Comparison of ENCODE assay signal across 14 mouse cellular contexts in the genomic region with DNA sequence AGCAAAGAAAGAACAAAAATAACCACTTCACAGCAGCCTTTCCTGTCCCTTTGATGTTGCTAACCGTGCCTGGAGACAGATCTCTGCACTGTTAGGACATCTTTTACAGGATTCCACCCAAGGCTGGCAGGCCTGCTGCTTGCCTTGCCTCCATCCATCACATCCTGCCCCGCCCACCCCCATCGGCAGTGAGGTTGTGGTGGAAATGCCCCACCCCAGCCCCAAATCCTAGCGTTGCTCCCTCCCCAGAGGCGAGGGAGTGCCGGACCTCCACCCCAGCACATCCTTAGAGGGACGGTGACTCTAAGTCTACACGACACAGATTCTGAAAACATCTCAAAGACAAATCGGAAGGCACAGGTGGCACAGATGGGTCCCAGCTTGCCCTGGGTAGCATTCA.
DNase-seq lines count a peak whose midpoint lies in the region; ATAC-seq and TF ChIP-seq lines count a peak whose summit lies in the region.
"Had no signal": no experiment of that assay in that cellular context is flagged by ENCODE, and none has a peak within 500 bp of the region (broad histone marks: within the 10 kb centered on the region; RNA-seq: fewer than 3 reads in every experiment).

No protein-coding gene starts in this region.

- no peak overlapping the region for H3K9ac ChIP-seq in heart, embryonic 12.5 days
- H3K9ac ChIP-seq in midbrain, embryonic 15.5 days = no peak overlapping the region
- H3K9ac ChIP-seq in midbrain, postnatal 0 days (replicated peaks; ENCODE audit: low read length, poor library complexity, severe bottlenecking) = no peak overlapping the region
- H3K9ac ChIP-seq in kidney, embryonic 16.5 days (replicated peaks; ENCODE audit: low read length) = no peak overlapping the region
- H3K9ac ChIP-seq: heart, embryonic 13.5 days; liver, embryonic 13.5 days had no signal

- no peak for ATAC-seq in heart, embryonic 12.5 days (ENCODE audit: insufficient number of reproducible peaks, low FRiP score)
- no peak for ATAC-seq in midbrain, embryonic 15.5 days (replicated peaks)
- no peak for ATAC-seq in midbrain, postnatal 0 days (ENCODE audit: low FRiP score)
- no peak for ATAC-seq in kidney, embryonic 16.5 days (ENCODE audit: low FRiP score, low TSS enrichment)

- no peaks in the 10 kb centered on the region for H3K27me3 ChIP-seq in heart, embryonic 12.5 days (replicated peaks)
- no peaks in the 10 kb centered on the region for H3K27me3 ChIP-seq in midbrain, embryonic 15.5 days (replicated peaks)
- H3K27me3 ChIP-seq in midbrain, postnatal 0 days (ENCODE audit: insufficient read depth, low read length) = no peaks in the 10 kb centered on the region
- no peaks in the 10 kb centered on the region for H3K27me3 ChIP-seq in kidney, embryonic 16.5 days (ENCODE audit: insufficient read depth, low read length)
- H3K27me3 ChIP-seq: CH12.LX; heart, embryonic 13.5 days; liver, embryonic 13.5 days had no signal

- no peak overlapping the region for H3K4me3 ChIP-seq in heart, embryonic 12.5 days
- no peak overlapping the region for H3K4me3 ChIP-seq in midbrain, embryonic 15.5 days
- no peak overlapping the region for H3K4me3 ChIP-seq in midbrain, postnatal 0 days (ENCODE audit: low read depth, low read length)
- H3K4me3 ChIP-seq in kidney, embryonic 16.5 days (ENCODE audit: low read length) = no peak overlapping the region
- H3K4me3 ChIP-seq: erythroblast, embryonic 14.5 days; heart, embryonic 13.5 days; liver, embryonic 13.5 days had no signal

- peak; percentile 95 for DNase-seq in heart, adult 11 months
- DNase-seq in midbrain, postnatal 0 days (ENCODE audit: low spot score) = no peak
- DNase-seq in naive thymus-derived CD4-positive, alpha-beta T cell, adult 2 months (ENCODE audit: low read depth) = peak; percentile 41
- no peak for DNase-seq in ovary, postnatal 14 days (ENCODE audit: low spot score)
- DNase-seq in urinary bladder, postnatal 36 days (ENCODE audit: low spot score in 2 of 2) = no peak
- DNase-seq: liver, embryonic 13.5 days; right cerebral cortex, postnatal 14 days; thymus, adult 2 months had no signal

- H3K4me1 ChIP-seq in heart, embryonic 12.5 days (replicated peaks) = peaks cover 14% of the 10 kb centered on the region
- H3K4me1 ChIP-seq in midbrain, embryonic 15.5 days = peaks cover 13% of the 10 kb centered on the region
- no peaks in the 10 kb centered on the region for H3K4me1 ChIP-seq in midbrain, postnatal 0 days (ENCODE audit: insufficient read depth, low read length)
- H3K4me1 ChIP-seq in kidney, embryonic 16.5 days (ENCODE audit: insufficient read depth, low read length) = peaks cover 20% of the 10 kb centered on the region
- H3K4me1 ChIP-seq: liver, embryonic 13.5 days had no signal

- no peaks in the 10 kb centered on the region for H3K36me3 ChIP-seq in heart, embryonic 12.5 days
- no peaks in the 10 kb centered on the region for H3K36me3 ChIP-seq in midbrain, embryonic 15.5 days (replicated peaks)
- H3K36me3 ChIP-seq in midbrain, postnatal 0 days (ENCODE audit: insufficient read depth, low read length) = no peaks in the 10 kb centered on the region
- no peaks in the 10 kb centered on the region for H3K36me3 ChIP-seq in kidney, embryonic 16.5 days (ENCODE audit: insufficient read depth, low read length)
- H3K36me3 ChIP-seq: heart, embryonic 13.5 days; liver, embryonic 13.5 days had no signal

- 53% methylated on average over 9 of the region's 9 CpGs for WGBS in heart, embryonic 12.5 days
- 70% methylated on average over 9 of the region's 9 CpGs for WGBS in midbrain, embryonic 15.5 days
- WGBS in midbrain, postnatal 0 days = 70% methylated on average over 9 of the region's 9 CpGs
- WGBS in kidney, embryonic 16.5 days = 32% methylated on average over 9 of the region's 9 CpGs

- no peak for TF ChIP-seq CTCF in midbrain, postnatal 0 days (IDR thresholded peaks at IDR 0.05)

- H3K9me3 ChIP-seq in heart, embryonic 12.5 days (replicated peaks) = no peaks in the 10 kb centered on the region
- H3K9me3 ChIP-seq in midbrain, embryonic 15.5 days = no peaks in the 10 kb centered on the region
- no peaks in the 10 kb centered on the region for H3K9me3 ChIP-seq in midbrain, postnatal 0 days (ENCODE audit: low read length)
- 0 out of 2 replicates have a peak, but pooled peaks cover 4% of the 10 kb centered on the region for H3K9me3 ChIP-seq in kidney, embryonic 16.5 days (ENCODE audit: low read length)
- H3K9me3 ChIP-seq: liver, embryonic 13.5 days had no signal

- no peak overlapping the region for H3K4me2 ChIP-seq in heart, embryonic 12.5 days
- no peak overlapping the region for H3K4me2 ChIP-seq in midbrain, embryonic 15.5 days
- no peak overlapping the region for H3K4me2 ChIP-seq in midbrain, postnatal 0 days (ENCODE audit: low read depth, low read length, poor library complexity, severe bottlenecking)
- H3K4me2 ChIP-seq in kidney, embryonic 16.5 days (replicated peaks; ENCODE audit: low read depth, low read length) = no peak overlapping the region; the same call in 1 of the 2 replicates
- H3K4me2 ChIP-seq: heart, embryonic 13.5 days; liver, embryonic 13.5 days had no signal

- H3K27ac ChIP-seq in heart, embryonic 12.5 days (ENCODE audit: poor library complexity, severe bottlenecking) = no peak overlapping the region
- 0 out of 2 replicates have a peak overlapping the region, but pooled peaks have one; percentile 8 for H3K27ac ChIP-seq in midbrain, embryonic 15.5 days
- H3K27ac ChIP-seq in midbrain, postnatal 0 days (ENCODE audit: low read depth, low read length) = no peak overlapping the region
- peak overlapping the region; percentile 73 for H3K27ac ChIP-seq in kidney, embryonic 16.5 days (ENCODE audit: low read length)
- H3K27ac ChIP-seq: heart, embryonic 13.5 days; liver, embryonic 13.5 days had no signal

Comparison
In these comparisons a context has a peak if more than half of its experiments do, and no peak if none do; other contexts are left out.
1. H3K27ac ChIP-seq: peak in midbrain, embryonic 15.5 days (single experiment) and kidney, embryonic 16.5 days (single experiment); none in heart, embryonic 12.5 days (single experiment) and midbrain, postnatal 0 days (single experiment).
2. DNase-seq: peak in heart, adult 11 months (single experiment) and naive thymus-derived CD4-positive, alpha-beta T cell, adult 2 months (single experiment); none in midbrain, postnatal 0 days (single experiment), ovary, postnatal 14 days (single experiment) and urinary bladder, postnatal 36 days (0 of 2).